Mouse (Mus musculus): ENCODE measurements around the gene Sp1. TPM values are rescaled to one million over a fixed set of nuclear protein-coding genes. Genes with fewer than 3 reads are reported as not detected.
A peak's percentile ranks its signal among the peaks of the same experiment; 100 is the strongest.

The Sp1 gene
- total RNA-seq, 2 experiments from 2014 or later = 45.7 to 49.1 TPM

DNA sequence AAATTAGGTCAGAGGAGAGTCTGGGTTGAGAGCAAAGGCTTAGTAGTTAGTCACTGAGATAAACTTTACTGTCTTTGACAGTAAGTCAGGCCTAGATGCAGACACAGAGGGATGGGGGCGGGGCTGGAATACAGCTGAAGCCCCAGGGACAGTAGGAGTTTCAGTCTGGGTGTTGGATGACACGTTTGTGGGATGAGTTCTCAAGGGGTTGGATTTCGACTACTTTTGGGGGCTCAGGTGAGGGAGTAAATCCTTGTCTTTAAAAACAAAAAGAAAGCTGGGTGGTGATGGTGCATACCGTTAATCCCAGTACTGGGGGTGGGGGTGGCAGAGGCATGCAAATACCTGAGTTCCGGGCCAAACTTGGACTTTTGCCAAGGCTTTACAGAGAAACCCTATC lies 7.3 kb upstream of the Sp1 start:
- intact Hi-C loops (cut with DNase I) = no loop called here
- DNase-seq = no peak

DNA sequence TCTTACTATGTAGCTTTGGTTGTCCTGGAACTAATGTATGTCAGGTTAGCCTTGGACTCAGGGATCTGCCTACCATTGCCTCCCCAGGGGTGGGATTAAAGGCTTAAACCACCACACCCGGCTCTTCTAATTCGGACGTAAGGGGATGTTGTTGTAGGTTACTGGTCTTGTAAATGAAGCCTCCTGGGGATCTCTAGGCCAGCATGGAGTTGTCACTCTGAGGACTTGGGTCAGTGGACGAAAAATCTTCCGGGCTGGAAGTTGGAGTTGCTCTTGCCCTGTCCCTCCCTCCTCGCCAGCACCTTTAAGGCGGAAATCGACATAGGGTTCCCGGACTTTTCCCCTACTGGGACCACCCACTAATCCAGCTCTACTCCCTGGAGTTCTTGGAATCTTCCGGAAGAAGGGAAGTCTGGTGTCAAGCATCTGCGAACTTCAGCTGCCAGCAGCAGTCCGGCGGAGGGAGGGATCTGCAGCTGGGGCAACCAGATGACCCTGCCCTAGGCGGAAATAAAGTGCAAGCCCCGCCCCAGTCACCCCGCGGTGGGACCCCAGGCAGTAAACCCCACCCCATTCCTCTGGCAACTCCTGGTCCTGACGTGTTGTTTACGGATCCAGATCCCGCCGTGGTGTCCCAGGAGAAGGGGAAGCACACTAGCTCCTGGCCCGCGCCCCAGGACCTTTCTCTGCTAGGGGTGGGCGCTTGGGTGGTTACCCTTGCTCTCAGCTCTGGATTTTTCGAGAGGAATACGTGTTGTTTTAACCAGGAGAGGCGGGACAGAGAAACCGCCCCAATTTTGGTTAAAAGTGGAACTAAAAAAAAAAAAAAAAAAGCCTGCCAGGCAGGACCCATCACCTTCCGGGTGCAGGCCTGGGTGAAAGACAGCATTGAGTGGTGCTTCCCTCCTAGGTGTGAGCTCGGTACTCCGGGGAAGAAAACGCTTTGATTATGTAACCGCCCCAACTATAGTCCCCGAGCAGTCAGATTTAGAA lies 6.4 kb upstream of the Sp1 start:
- intact Hi-C loops (cut with DNase I) = loop anchor here (5.0 kb wide), 1 partner anchor 113 kb away; no protein-coding TSS in a partner anchor
- peak; percentile 93 for DNase-seq

- intact Hi-C loops (cut with DNase I) = loop anchor here (5.0 kb wide), 1 partner anchor 112 kb away; no protein-coding TSS in a partner anchor
These were observed 5.4 kb upstream of the Sp1 start for GRCm38 (mm10) chr15:102400476-102401045.

DNA sequence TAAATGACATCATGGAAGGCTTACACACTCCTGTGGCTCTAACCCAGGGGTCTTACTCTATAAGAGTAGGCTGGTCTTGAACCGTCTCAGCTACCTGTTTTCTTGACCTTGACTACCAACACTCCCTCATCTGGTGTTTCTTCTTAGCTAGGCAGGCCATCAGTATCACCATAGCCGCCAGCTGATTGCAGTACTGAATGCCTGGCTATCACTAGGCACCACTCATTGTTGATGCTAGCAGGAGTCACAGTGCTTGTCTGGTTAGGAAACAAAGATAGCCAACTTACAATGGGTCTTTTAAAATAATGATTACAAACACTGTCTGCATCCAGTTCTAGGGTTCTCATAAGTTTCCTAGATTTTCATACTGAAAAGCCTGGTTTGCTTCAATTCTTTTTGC lies 4.7 kb upstream of the Sp1 start:
- DNase-seq = no peak
- intact Hi-C loops (cut with DNase I) = loop anchor here (5.0 kb wide), 1 partner anchor 111 kb away; no protein-coding TSS in a partner anchor

More at GRCm38 (mm10) chr15:102400476-102401045, 5.4 kb upstream of the Sp1 start:
- DNase-seq = no peak

- no peak for DNase-seq
- intact Hi-C loops (cut with DNase I) = loop anchor here (5.0 kb wide), 1 partner anchor 110 kb away; no protein-coding TSS in a partner anchor
These were observed 3.7 kb upstream of the Sp1 start for GRCm38 (mm10) chr15:102402210-102402609.

- intact Hi-C loops (cut with DNase I) = loop anchor here (5.0 kb wide), 1 partner anchor 107 kb away; no protein-coding TSS in a partner anchor
- no peak for DNase-seq
These were observed 1.1 kb upstream of the Sp1 start for GRCm38 (mm10) chr15:102404608-102405488.

DNA sequence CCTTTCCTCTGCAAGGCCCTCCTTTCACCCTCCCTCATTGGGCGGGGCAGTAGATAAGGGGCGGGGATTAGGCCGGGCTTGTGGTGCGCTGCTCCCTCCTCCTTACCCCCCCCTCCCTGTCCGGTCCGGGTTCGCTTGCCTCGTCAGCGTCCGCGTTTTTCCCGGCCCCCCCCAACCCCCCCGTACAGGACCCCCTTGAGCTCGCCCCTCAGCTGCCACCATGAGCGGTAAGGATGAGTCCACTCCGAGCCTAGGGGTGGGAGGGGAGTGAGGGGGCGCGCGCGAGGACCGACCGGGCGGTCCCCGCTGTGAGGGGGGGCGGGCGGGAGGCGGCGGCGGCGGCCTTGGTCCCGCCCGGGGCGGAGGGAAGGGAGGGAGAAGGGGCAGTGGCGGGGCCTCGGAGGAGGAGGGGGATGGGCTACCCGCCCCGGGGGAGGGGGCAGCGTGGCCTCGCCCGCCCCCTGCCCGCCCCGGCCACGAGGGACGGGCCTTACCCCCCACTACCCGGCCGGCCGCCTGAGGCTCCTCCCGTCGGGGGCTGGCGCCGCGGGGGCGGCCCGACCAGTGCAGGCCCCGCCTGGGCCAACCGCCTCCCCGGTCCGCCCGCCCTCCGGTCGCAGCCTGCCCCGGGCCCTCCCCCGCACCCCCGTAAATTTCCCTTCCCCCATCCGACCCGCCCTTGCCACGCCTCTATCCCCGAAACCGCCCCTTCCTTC lies 411 bp downstream of the Sp1 start:
- intact Hi-C loops (cut with DNase I) = no loop called here
- peak; percentile 78 to 87 for DNase-seq

GRCm38 (mm10) chr15:102406912-102407580 lies 1.1 kb downstream of the Sp1 start:
- intact Hi-C loops (cut with DNase I) = no loop called here

DNA sequence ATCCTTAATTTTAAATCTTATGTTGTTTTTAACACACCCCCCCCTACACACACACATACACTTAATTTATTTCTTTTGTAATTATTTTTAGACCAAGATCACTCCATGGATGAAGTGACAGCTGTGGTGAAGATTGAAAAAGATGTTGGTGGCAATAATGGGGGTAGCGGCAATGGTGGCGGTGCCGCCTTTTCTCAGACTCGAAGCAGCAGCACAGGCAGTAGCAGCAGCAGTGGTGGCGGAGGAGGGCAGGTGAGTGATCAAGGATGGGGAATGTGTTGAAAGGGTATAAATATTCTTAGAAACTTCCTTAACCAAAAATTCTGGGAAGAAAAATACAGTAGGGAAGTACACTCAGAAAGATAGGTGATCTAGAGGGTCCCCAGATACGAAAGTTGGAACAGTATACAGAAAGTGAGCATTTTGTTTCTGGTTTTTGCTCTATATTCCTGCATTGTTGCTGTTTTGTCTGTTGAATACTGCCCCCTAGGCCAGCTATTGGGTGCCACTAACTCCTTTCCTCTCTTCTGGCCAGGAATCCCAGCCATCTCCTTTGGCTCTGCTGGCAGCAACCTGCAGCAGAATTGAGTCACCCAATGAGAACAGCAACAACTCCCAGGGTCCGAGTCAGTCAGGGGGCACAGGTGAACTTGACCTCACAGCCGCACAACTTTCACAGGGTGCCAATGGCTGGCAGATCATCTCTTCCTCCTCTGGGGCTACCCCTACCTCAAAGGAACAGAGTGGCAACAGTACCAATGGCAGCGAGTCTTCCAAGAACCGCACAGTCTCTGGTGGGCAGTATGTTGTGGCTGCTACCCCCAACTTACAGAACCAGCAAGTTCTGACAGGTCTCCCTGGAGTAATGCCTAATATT lies 2.0 kb downstream of the Sp1 start:
- intact Hi-C loops (cut with DNase I) = no loop called here

More at GRCm38 (mm10) chr15:102406912-102407580, 1.1 kb downstream of the Sp1 start:
- no peak for DNase-seq

GRCm38 (mm10) chr15:102408558-102409130 lies 2.7 kb downstream of the Sp1 start:
- DNase-seq = no peak
- intact Hi-C loops (cut with DNase I) = no loop called here

More for the DNA sequence above, 2.0 kb downstream of the Sp1 start:
- no peak for DNase-seq

GRCm38 (mm10) chr15:102409286-102409685 lies 3.3 kb downstream of the Sp1 start:
- DNase-seq = no peak
- intact Hi-C loops (cut with DNase I) = no loop called here

DNA sequence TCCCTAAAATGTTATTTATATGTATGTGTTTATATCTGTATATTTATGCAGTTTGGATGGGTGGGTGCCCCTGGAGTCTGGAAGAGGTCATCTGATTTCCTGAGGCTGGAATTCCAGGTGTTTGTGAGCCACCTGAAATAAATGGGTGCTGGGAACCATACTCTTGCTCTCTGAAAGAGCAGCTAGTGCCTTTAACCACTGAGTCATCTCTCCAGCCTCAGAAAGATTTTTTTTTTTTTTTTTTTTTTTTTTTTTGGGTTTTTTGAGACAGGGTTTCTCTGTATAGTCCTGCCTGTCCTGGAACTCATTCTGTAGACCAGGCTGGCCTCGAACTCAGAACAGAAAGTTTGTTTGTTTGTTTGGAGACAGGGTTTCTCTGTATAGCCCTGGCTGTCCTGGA lies 5.1 kb downstream of the Sp1 start:
- DNase-seq = no peak
- intact Hi-C loops (cut with DNase I) = loop anchor here (2.0 kb wide), 1 partner anchor 18 kb away; no protein-coding TSS in a partner anchor

DNA sequence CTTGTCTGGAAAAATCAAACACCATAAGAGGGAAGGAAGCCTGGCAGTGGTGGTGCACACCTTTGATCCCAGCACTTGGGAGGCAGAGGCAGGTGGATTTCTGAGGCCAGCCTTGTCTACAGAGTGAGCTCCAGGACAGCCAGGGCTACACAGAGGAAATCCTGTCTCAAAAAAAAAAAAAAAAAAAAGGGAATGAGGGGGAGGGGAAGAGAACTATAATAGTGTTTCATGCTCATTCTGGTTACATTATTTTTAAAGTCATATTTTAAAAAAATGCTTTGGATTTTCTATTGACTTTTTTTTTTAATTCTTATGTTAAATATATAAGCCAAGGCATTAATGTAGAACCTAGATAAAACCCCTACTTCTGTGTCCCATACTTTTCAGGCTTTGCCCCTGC lies 7.7 kb downstream of the Sp1 start:
- DNase-seq = no peak
- intact Hi-C loops (cut with DNase I) = no loop called here

- DNase-seq = no peak
- intact Hi-C loops (cut with DNase I) = no loop called here
These were observed 11.6 kb downstream of the Sp1 start for GRCm38 (mm10) chr15:102417524-102417923.

DNA sequence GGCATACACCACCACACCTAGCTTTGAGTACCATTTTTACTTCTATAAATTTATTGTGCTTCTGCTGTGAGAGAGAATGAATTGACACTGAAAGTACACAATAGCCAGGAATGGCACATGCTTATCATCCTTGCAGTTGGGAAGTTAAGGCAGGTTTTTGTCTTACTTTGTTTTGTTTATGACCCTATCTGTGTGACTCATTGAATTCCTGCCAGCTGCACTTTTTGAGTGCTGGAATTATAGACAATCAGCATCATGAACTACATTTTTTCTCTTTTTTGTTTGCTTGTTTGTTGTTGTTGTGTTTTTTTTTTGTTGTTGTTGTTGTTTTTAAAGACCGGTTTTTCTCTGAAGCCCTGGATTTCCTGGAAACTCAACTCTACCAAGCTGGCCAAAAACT lies 15.0 kb downstream of the Sp1 start:
- intact Hi-C loops (cut with DNase I) = loop anchor here (1.0 to 5.0 kb wide), 2 partner anchors 40 to 79 kb away; no protein-coding TSS in a partner anchor

GRCm38 (mm10) chr15:102421437-102421836 lies 15.5 kb downstream of the Sp1 start:
- DNase-seq = peak in 1 of 2 experiments; percentile 20
- intact Hi-C loops (cut with DNase I) = loop anchor here (1.0 to 5.0 kb wide), 2 partner anchors 40 to 79 kb away; no protein-coding TSS in a partner anchor

More for the DNA sequence above, 15.0 kb downstream of the Sp1 start:
- no peak for DNase-seq

DNA sequence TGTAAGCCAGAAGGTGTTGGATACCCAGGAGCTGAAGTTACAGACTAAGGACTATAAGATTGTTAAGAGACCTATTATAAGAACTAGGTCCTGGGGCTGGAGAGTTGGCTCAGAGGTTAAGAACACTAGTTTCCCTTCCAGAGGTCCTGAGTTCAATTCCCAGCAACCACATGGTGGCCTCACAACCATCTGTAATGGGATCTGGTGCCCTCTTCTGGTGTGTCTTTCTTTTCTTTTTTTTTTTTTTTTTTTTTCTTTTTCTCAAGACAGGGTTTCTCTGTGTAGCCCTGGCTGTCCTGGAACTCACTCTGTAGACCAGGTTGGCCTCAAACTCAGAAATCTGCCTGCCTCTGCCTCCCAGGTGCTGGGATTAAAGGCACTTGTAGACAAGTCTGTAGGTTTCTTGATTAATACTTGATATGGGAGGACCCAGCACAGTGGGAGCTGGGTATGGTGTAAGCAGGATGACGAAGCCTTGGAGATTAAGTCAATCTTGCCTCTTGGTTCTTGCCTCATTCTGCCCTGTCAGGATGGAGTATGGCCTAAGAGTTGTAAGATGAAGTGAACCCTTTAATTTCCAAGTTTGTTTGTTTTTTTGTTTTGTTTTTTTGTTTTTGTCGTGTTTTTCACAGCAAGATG lies 17.8 kb downstream of the Sp1 start:
- intact Hi-C loops (cut with DNase I) = loop anchor here (5.0 kb wide), 1 partner anchor 81 kb away; no protein-coding TSS in a partner anchor
- DNase-seq = no peak
